Mouse (Mus musculus) neural tube, embryonic 15.5 days (tissue): ENCODE results near the gene Dvl2. TPM values are rescaled to one million over a fixed set of nuclear protein-coding genes. Genes with fewer than 3 reads are reported as not detected.
A peak's percentile ranks its signal among the peaks of the same experiment; 100 is the strongest.
"Not testable (repeated sequence)": the region's sequence is repeated elsewhere in the genome, so short reads cannot be mapped to it uniquely, and the experiment has no call there.

Experiments
- ATAC-seq: fragments of 200-750 bp; cut with Nextera tagmentation; 2 replicates; pipeline ENCODE4 v1.8.0; 2017; ENCODE audit warnings: mild to moderate bottlenecking, moderate TSS enrichment, moderate library complexity; ENCODE audit not compliant: low FRiP score
- H3K27ac ChIP-seq: fragments of 300-500 bp; sonication (generic); replicated peaks from 2 replicates; pipeline ENCODE4 v1.5.1; 2015; ENCODE audit warnings: mild to moderate bottlenecking, inconsistent platforms
- H3K27me3 ChIP-seq: fragments of 300-500 bp; sonication (generic); replicated peaks from 2 replicates; pipeline ENCODE4 v1.6.1; 2015; ENCODE audit warnings: inconsistent platforms
- H3K36me3 ChIP-seq: fragments of 300-500 bp; sonication (generic); 2 replicates; pipeline ENCODE4 v1.6.1; 2015; ENCODE audit warnings: inconsistent platforms
- H3K4me1 ChIP-seq: fragments of 300-500 bp; sonication (generic); 2 replicates; pipeline ENCODE4 v1.6.1; 2015; ENCODE audit warnings: inconsistent platforms
- H3K4me2 ChIP-seq: fragments of 300-500 bp; sonication (generic); 2 replicates; pipeline ENCODE4 v1.6.1; 2015; ENCODE audit warnings: inconsistent platforms, mild to moderate bottlenecking, moderate library complexity
- H3K4me3 ChIP-seq: fragments of 300-500 bp; sonication (generic); replicated peaks from 2 replicates; pipeline ENCODE4 v1.5.1; 2015; ENCODE audit warnings: mild to moderate bottlenecking, inconsistent platforms
- H3K9ac ChIP-seq: fragments of 300-500 bp; sonication (generic); replicated peaks from 2 replicates; pipeline ENCODE4 v1.6.1; 2015; ENCODE audit warnings: mild to moderate bottlenecking, inconsistent platforms
- H3K9me3 ChIP-seq: fragments of 300-500 bp; sonication (generic); replicated peaks from 2 replicates; pipeline ENCODE4 v1.6.1; 2016; ENCODE audit warnings: inconsistent platforms
- WGBS: fragments of 180-500 bp; shearing (Covaris S2); methylation state at CpG from one replicate; pipeline ENCODE4 v1.1.7; 2015; ENCODE audit warnings: mixed read lengths; 5-methylcytosine and 5-hydroxymethylcytosine counted together
- polyA plus RNA-seq: library from polyadenylated mRNA; unstranded; fragments of >200 nt; fragmentation: Nextera tagmentation; extraction: Ambion mirVana; gene quantifications from 2 replicates; pipeline ENCODE4 v1.2.1, GENCODE M21; 2015

The Dvl2 gene
- polyA plus RNA-seq, 1 experiment from 2014 or later: 22.6 TPM

DNA sequence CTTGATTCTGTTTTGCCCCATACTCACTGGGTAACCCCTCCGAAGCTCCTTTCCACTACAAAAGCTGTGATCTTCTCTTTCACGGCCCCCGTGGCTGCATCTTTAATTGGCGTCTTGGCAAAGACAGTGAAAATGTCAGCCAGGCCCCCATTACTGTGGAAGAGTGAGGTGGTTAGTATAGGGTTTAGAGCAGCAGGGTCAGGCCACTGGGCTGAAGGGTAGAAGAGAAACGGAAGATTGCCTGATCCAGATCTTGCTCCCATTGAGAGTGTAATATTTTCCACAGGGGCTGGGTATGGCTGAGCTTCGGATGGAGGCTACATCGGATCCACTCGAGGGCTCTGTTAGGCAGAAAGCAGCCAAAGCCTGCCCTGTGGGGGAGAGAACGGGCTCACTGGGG, 12.5 kb downstream of the Dvl2 start:
- Histone ChIP-seq H3K4me1 (peaks cover 36% of the 10 kb centered on the region), H3K36me3 (peaks cover 55% of the 10 kb centered on the region), H3K27ac (no peak overlapping the region), H3K4me3 (no peak overlapping the region), H3K9ac (0 out of 2 replicates have a peak overlapping the region, but pooled peaks have one; percentile 1), H3K9me3 (no peaks in the 10 kb centered on the region), H3K4me2 (no peak overlapping the region), H3K27me3 (no peaks in the 10 kb centered on the region)
- WGBS: 87% methylated on average over 9 of the region's 9 CpGs
- ATAC-seq: no peak

DNA sequence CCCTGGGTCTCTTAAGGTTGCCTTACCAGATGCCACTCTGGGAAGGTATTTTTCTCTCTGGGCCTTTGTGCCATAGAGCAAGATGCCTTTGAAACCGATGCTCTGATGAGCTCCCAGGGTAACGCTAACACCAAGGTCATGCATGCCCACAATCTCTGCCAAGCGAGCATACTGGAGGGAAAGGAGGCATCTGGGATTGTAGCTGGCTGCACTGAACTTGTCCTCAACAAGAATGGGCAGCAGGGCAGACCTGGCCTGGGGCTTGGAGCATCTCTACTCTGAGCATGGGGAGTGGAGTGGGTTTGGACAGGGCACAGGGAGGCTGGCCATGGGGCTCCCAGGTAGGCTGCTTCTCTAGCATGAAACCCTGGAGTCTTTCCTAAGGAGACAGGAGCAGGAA, 13.0 kb downstream of the Dvl2 start:
- Histone ChIP-seq H3K4me2 (no peak overlapping the region), H3K4me3 (no peak overlapping the region), H3K27ac (no peak overlapping the region), H3K9me3 (no peaks in the 10 kb centered on the region), H3K27me3 (no peaks in the 10 kb centered on the region), H3K36me3 (peaks cover 50% of the 10 kb centered on the region), H3K4me1 (peaks cover 38% of the 10 kb centered on the region), H3K9ac (0 out of 2 replicates have a peak overlapping the region, but pooled peaks have one; percentile 1)
- WGBS: 74% methylated on average over 3 of the region's 3 CpGs
- ATAC-seq: no peak

DNA sequence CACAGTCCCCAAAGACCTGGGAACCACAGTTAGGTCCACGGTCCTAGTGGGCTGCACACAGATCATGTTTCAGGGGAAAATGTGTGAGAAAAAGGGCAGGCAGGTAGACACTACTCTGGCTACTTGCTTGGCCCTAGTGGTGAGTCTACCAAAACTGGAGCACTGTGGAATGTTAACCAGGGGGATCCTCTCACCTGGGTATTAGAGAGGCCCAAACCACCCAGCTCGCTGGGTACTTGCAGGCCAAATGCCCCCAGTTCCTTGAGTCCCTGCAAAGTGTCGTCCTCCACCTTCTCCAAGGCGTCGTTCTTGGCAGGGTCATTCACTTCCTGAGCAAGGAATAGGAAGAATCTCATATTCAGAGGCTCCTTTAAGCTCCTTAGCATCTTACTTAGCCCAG, 13.7 kb downstream of the Dvl2 start:
- Histone ChIP-seq H3K4me3 (no peak overlapping the region; the same call in 1 of the 2 replicates), H3K4me1 (peaks cover 42% of the 10 kb centered on the region), H3K27ac (no peak overlapping the region), H3K9me3 (no peaks in the 10 kb centered on the region), H3K9ac (no peak overlapping the region), H3K36me3 (peaks cover 44% of the 10 kb centered on the region), H3K27me3 (no peaks in the 10 kb centered on the region), H3K4me2 (peak overlapping the region; percentile 85; the same call in 1 of the 2 replicates)
- ATAC-seq: no peak
- 72% methylated on average over 5 of the region's 5 CpGs for WGBS

DNA sequence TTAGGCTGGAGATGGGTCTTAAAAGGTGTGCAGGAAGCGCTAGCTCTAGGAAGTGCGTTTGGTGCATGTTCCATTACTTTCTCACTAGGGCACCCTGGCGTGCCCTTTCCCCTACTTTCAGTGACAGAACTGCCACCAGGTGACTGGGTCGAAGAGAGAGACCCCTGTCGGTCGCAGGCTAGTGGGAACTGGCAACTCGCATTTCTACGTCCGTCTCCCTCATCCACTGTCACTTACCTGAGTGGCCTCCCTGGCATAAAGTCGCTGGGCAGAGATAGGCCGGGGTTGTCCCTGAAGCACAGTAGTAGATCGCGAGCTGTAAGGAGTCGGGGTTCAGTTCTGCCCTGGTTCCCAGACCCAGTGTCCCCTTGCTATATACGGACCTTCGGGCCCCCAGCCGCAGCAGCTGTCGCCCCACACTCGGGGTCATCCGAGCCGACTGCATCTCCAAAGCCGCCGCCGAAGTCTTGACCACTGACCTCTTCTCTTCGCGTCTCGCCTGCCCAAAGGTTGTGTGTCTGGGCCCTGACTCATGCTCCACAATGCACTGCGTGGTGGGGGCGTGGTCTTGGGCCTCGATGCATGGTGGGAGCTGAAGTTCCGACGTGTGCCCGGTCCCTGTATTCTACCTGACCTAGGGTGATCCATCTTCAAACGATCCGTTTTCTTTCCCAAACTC, 14.6 kb downstream of the Dvl2 start, which contains the start of gene Acadvl:
Gene Acadvl (minus strand): TSS at position 532 of the 679 bp plus-strand sequence.
- WGBS: 1% methylated on average over 35 of the region's 35 CpGs
- ATAC-seq: peak; percentile 84
- peaks cover 34% of the 10 kb centered on the region for H3K36me3 ChIP-seq

DNA sequence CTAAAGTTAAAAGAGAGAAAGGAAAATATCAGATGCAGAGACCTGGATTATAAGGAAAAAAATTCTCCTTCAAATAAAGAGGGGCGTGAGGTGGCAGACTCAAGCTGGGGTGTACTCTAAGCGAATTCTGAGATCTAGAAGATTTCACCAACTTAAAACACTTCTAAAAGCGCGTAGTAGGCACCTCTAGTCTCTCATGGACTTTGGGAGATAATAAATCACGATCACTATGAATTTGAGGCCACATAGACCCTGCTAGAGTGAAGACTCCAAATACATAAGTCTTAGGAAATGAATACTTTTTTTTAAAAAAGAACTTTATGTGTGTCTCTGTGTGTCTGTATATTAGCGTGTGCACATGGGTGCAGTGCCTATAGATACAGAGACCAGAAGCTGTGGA, 15.3 kb downstream of the Dvl2 start:
- 70% methylated on average over 6 of the region's 6 CpGs for WGBS
- H3K9ac ChIP-seq: no peak overlapping the region
- peaks cover 58% of the 10 kb centered on the region for H3K4me1 ChIP-seq
- no peaks in the 10 kb centered on the region for H3K27me3 ChIP-seq
- no peaks in the 10 kb centered on the region for H3K9me3 ChIP-seq
- H3K36me3 ChIP-seq: peaks cover 28% of the 10 kb centered on the region
- ATAC-seq: no peak
- H3K27ac ChIP-seq: peak overlapping the region; percentile 81; the same call in 1 of the 2 replicates
- peak overlapping the region; percentile 85 for H3K4me2 ChIP-seq
- H3K4me3 ChIP-seq: peak overlapping the region; percentile 70

More for the DNA sequence above, 14.6 kb downstream of the Dvl2 start, which contains the start of gene Acadvl:
- Histone ChIP-seq H3K4me2 (peak within 1 kb of the TSS; percentile 85), H3K9ac (peak within 1 kb of the TSS; percentile 85), H3K9me3 (no peaks in the 10 kb centered on the region), H3K4me3 (peak within 1 kb of the TSS; percentile 70), H3K27ac (peak within 1 kb of the TSS; percentile 81), H3K27me3 (no peaks in the 10 kb centered on the region), H3K4me1 (peaks cover 52% of the 10 kb centered on the region)

DNA sequence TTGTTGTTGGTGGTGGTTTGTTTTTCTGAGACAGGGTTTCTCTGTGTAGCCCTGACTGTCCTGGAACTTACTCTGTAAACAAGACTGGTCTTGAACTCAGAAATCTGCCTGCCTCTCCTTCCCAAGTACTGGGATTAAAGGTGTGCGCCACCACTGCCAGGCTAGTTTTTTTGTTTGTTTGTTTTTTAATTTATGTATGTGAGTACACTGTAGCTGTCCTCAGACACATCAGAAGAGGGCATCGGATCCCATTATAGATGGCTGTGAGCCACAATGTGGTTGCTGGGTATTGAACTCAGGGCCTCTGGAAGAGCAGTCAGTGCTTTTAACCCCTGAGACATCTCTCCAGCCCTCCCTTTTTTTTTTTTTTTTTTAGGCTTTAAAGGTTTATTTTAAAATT, 15.8 kb downstream of the Dvl2 start:
- WGBS: 80% methylated on average over 2 of the region's 2 CpGs
- H3K27ac ChIP-seq, H3K9me3 ChIP-seq, ATAC-seq, H3K27me3 ChIP-seq, H3K4me2 ChIP-seq, H3K4me3 ChIP-seq, H3K9ac ChIP-seq: not testable (repeated sequence)
- peaks cover 60% of the 10 kb centered on the region for H3K4me1 ChIP-seq
- H3K36me3 ChIP-seq: peaks cover 23% of the 10 kb centered on the region

DNA sequence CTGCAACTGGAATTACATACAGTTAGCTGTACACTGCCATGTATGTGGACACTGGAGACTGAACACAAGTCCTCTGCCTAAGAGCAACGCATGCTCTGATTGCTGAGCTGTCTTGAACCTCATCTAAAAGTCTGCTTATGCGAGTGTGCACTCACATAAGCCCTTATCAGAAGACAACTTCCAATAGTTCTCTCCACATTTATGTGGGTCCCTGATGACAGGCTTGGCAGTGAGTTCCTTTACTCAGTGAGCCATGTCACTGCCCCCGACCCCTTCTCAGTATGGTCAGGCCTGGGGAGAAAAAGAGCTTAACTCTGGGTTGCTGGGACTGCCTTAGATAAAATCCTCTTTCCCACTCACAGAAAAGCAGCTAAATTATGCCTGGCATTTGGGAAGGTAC, 16.3 kb downstream of the Dvl2 start, which contains the start of gene Dlg4:
Gene Dlg4 (plus strand): TSS at position 274 of the 400 bp plus-strand sequence.
- peak within 1 kb of the TSS; percentile 83 for H3K4me2 ChIP-seq
- ATAC-seq: no peak
- peak within 1 kb of the TSS; percentile 64 for H3K4me3 ChIP-seq
- peaks cover 62% of the 10 kb centered on the region for H3K4me1 ChIP-seq
- H3K36me3 ChIP-seq: peaks cover 18% of the 10 kb centered on the region
- peak within 1 kb of the TSS; percentile 84 for H3K9ac ChIP-seq
- peak within 1 kb of the TSS; percentile 95 for H3K27ac ChIP-seq
- WGBS: 93% methylated on average over 3 of the region's 3 CpGs
- no peaks in the 10 kb centered on the region for H3K27me3 ChIP-seq
- H3K9me3 ChIP-seq: no peaks in the 10 kb centered on the region

DNA sequence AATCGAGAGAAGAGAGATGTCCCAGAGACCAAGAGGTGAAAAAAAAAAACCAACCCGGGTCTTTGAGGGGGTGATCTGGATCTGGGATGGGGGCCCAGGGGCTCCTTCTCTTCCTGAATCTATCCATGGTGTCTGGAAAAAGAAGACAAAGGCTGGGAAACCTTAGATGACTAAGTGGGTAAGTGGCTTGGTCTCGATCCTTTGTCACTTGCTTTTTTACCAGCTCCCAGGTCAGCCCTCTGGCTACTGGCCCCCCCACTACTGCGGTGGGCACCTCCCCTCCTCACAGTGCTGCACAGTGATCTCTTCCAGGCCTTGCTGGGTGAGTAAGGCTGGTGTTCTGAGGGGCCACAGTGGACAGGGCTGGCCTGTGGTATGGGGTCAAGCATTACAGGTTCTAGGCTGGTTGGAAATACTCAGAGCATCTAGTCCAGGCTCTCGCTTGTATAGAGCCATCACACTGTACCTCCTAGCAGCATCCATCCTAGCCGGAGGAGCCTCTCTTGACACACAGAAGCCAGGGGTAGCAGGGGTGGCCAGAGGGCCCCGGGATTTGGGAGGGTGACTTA, 16.9 kb downstream of the Dvl2 start:
- Histone ChIP-seq H3K4me1 (peaks cover 69% of the 10 kb centered on the region), H3K4me2 (peak overlapping the region; percentile 83), H3K36me3 (peaks cover 12% of the 10 kb centered on the region), H3K9ac (peak overlapping the region; percentile 84), H3K27ac (peak overlapping the region; percentile 95), H3K4me3 (peak overlapping the region; percentile 64; the same call in 1 of the 2 replicates), H3K27me3 (no peaks in the 10 kb centered on the region), H3K9me3 (no peaks in the 10 kb centered on the region)
- no peak for ATAC-seq
- 65% methylated on average over 7 of the region's 7 CpGs for WGBS

DNA sequence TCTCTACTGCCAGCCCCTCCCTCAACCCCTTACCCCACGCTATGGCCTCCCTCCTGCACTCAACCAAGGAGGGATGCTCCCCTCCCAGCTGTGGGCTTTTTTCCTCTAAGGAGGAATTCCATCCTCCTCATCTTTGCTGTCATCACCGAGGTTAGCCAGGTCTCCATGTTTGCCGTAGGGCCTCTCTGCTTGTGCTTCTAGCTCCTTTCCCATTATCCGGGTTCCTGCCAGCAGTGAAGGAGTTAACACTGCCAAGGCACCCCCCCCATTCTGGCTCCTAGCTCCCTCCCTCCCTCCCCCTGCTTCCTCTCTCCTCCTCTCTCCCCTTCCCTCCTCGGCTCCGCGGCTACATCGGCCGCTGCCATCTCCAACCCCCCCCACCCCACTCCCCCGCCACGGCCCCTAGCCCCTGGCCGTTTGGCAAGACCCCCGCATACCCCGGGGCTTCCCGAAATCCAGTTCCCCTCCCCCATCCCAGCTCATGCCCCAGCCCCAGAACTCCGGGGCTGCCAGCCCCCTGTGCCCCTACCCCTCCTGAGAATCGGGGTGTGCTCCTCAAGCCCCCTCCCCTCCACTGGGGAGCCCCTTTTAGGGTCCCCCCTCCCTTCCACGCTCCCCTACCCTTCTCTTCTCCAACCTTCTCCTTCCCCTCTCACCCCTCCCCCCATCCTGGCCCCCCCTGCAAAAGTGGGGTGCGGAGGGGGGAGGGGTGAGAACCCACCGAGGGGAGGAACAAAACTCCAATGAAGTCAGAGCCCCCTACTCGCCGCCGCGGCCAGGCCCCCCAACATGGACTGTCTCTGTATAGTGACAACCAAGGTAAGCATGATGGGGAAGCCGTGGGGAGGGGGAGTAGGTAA, 18.0 kb downstream of the Dvl2 start:
- H3K36me3 ChIP-seq: peaks cover under 1% of the 10 kb centered on the region; the same call in 1 of the 2 replicates
- peak overlapping the region; percentile 64 for H3K4me3 ChIP-seq
- peak overlapping the region; percentile 84 for H3K9ac ChIP-seq
- WGBS: under 1% methylated on average over 25 of the region's 25 CpGs
- ATAC-seq: no peak
- no peaks in the 10 kb centered on the region for H3K9me3 ChIP-seq
- no peaks in the 10 kb centered on the region for H3K27me3 ChIP-seq
- H3K4me2 ChIP-seq: peak overlapping the region; percentile 83
- H3K27ac ChIP-seq: peak overlapping the region; percentile 95
- H3K4me1 ChIP-seq: peaks cover 71% of the 10 kb centered on the region

DNA sequence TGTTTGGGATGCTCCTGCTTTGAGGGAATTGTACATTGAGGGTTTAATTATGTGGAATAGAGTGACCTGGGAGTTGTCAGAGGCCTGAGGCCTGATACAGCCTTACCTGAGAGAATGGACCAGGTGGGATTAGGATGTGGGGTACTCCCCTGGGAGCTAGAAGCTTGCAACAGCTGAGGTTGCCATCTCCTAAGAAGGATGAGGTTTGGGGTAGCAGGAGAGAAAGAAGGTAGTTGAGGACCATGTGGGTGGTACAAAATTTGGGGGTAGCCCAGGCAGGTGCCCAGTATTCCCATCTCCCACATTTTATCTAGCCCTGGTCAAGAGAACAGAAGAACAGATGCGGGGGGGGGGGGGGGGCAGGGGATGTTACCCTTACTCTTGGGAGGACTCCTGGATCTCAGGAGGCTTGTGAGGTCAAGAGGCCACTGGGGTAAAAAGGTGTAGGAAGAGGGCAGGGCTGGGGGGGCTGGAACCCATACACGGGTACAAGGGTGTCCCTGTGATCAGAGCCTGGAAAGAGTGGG, 19.2 kb downstream of the Dvl2 start:
- peaks cover 72% of the 10 kb centered on the region for H3K4me1 ChIP-seq

DNA sequence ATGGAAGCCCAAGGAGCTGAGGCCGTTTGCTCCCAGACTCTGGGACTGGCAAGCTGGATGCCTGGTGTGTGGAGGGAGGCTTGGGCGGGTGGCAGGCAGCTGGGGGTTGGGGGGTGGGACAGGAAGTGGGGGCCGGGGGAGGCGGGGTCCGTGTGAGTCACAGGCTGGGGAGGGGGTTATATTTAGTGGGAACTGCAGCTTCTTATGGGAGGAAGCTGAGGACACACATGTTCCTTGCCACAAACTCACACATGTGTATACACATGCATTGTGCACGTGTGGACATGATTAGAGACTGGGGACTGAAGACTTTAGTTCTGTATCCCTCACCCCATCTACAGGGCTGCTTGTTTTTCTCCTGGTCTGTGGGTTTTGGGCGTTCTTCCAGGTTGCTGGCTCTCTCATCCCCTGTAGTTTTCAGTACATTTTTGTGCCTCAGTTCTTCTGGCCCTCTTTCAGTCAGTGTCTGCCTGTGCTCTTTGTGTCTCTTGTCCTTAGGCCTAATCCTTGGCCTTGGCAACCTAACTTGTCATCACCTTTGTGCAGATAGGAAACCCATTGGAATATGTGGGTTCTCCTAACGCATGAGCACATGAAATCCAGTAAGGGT, 19.7 kb downstream of the Dvl2 start:
- Histone ChIP-seq H3K27me3 (no peaks in the 10 kb centered on the region), H3K9me3 (no peaks in the 10 kb centered on the region), H3K4me2 (peak overlapping the region; percentile 83), H3K27ac (peak overlapping the region; percentile 95), H3K36me3 (no peaks in the 10 kb centered on the region), H3K4me3 (peak overlapping the region; percentile 64), H3K9ac (peak overlapping the region; percentile 84), H3K4me1 (peaks cover 73% of the 10 kb centered on the region)
- WGBS: 18% methylated on average over 8 of the region's 8 CpGs
- no peak for ATAC-seq

More for the DNA sequence above, 19.2 kb downstream of the Dvl2 start:
- Histone ChIP-seq H3K27ac (peak overlapping the region; percentile 95), H3K9ac (peak overlapping the region; percentile 84), H3K4me3 (peak overlapping the region; percentile 64), H3K36me3 (no peaks in the 10 kb centered on the region), H3K4me2 (peak overlapping the region; percentile 83), H3K27me3 (no peaks in the 10 kb centered on the region), H3K9me3 (no peaks in the 10 kb centered on the region)
- no peak for ATAC-seq
- WGBS: 46% methylated on average over 2 of the region's 2 CpGs
